Mouse (Mus musculus) olfactory bulb, adult 2 months (tissue): ENCODE results near the gene Sirt1. TPM values are rescaled to one million over a fixed set of nuclear protein-coding genes. Genes with fewer than 3 reads are reported as not detected.
"Not testable (repeated sequence)": the region's sequence is repeated elsewhere in the genome, so short reads cannot be mapped to it uniquely, and the experiment has no call there.

Experiments
- H3K27ac ChIP-seq: fragments of 200-500 bp; 2 replicates; pipeline ENCODE4 v1.5.1; 2012; ENCODE audit warnings: low read depth, low read length; ENCODE audit not compliant: insufficient read depth
- H3K4me1 ChIP-seq: fragments of 200-500 bp; 2 replicates; pipeline ENCODE4 v1.6.1; 2012; ENCODE audit warnings: low read length; ENCODE audit not compliant: control insufficient read depth, insufficient read depth
- H3K4me3 ChIP-seq: fragments of 200-500 bp; 2 replicates; pipeline ENCODE4 v1.5.1; 2012; ENCODE audit warnings: mild to moderate bottlenecking, low read depth, low read length, moderate library complexity; ENCODE audit not compliant: insufficient read depth
- CTCF ChIP-seq: fragments of 200-500 bp; IDR thresholded peaks from 2 replicates; pipeline ENCODE4 v1.5.1; 2012; ENCODE audit warnings: low read depth, mild to moderate bottlenecking, low read length, moderate library complexity; ENCODE audit not compliant: insufficient read depth
- POLR2A ChIP-seq: fragments of 200-500 bp; IDR thresholded peaks from 2 replicates; pipeline ENCODE4 v1.6.1; 2012; ENCODE audit warnings: mild to moderate bottlenecking, low read depth, low read length, moderate library complexity; ENCODE audit not compliant: insufficient read depth
- WGBS: fragments of 180-500 bp; shearing (Covaris S2); methylation state at CpG from one replicate; pipeline ENCODE4 v1.1.7; 2018; 5-methylcytosine and 5-hydroxymethylcytosine counted together
- polyA plus RNA-seq: library from polyadenylated mRNA; stranded (reverse); fragments of >200 nt; gene quantifications from 2 replicates; pipeline ENCODE4 v1.2.4, GENCODE M21; 2012; ENCODE audit warnings: low replicate concordance; ENCODE audit not compliant: missing spikeins, insufficient read depth, insufficient read length

Gene Sirt1
- polyA plus RNA-seq, 1 experiment: not detected

DNA sequence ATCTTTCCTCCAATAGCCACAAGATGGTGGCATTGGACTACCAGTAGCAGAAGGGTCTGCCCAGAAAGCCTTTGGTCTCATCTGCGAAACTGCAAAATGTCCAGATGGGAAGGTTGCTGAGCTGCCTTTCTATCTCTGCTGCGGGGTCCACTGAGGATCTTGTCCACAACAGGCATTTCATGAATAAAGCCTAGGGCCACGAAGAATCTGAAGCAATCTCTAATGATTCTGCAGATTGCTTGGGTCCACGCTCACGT lies 41.2 kb upstream of the Sirt1 start:
- 75% methylated on average over 5 of the region's 5 CpGs for WGBS
- TF ChIP-seq POLR2A (no peak), CTCF (no peak)
- Histone ChIP-seq H3K27ac (no peak overlapping the region), H3K4me1 (no peaks in the 10 kb centered on the region), H3K4me3 (no peak overlapping the region)

DNA sequence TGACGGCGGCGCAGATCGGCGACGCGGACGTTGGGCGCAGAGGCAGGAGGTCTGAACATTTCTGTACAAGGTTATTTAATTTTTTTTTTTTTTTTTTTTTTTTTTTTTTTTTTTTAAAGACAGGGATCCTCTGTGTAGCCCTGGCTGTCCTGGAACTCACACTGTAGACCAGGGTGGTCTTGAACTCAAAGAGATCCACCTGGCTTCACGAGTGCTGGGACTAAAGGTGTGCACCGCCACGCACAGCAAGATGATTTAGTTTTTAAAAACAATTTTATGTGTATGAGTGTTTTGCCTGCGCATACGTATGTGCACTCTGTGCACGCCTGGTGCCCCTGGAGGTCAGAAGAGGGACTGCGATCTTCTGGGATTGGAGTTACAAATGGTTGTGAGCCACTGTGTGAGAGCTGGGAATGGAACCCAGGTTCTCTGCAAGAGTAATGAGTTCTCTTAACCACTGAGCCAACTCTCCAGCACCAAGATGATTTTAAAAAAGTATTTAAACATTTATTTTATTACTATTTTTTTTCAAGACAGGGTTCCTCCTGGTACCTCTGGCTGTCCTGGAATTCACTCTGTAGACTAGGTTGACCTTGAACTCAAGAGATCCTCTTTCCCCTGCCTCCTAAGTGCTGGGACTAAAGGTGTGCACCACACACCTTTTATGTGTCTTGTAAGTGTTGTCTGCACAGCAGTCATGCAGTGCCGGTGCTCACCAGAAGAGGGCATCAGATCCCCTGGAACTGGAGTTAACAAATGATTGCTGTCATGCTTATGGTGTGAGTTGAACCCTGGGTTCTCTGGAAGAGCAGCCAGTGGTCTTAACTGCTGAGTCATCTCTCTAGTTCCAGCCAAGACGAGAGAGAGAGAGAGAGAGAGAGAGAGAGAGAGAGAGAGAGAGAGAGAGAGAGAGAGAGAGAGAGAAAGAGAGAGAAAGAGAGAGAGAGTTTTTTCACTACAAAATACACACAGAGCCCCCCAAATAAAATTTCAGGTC lies 40.5 kb upstream of the Sirt1 start, which contains the start of gene Gm7075:
Gene Gm7075, minus strand, starts transcription at position 51 of the 997 bp plus-strand sequence.
- WGBS: 88% methylated on average over 18 of the region's 18 CpGs
- Histone ChIP-seq H3K4me3 (no peak within 1 kb of the TSS), H3K4me1 (no peaks in the 10 kb centered on the region), H3K27ac (no peak within 1 kb of the TSS)
- no peak for TF ChIP-seq CTCF
- no peak for TF ChIP-seq POLR2A

DNA sequence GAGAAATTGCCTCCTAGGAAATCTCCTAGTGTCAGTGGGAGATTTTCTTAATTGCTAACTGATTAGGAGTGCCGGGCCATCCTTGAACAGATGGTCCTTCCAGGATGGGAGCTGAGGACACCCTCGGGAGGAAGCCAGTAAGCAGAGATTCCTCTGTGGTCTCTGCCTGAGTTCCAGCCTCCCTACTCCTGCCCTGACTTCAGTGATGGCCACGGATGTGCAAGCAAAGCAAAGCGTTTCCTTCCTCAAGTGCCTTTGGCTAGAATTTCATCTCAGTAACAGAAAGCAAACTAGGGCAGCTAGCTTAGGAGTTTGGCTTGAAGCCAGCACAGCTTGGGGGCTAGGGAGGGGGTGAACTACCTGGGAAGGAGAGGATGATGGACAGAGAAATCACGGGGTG lies 35.6 kb upstream of the Sirt1 start:
- Histone ChIP-seq H3K4me3 (no peak overlapping the region), H3K27ac (no peak overlapping the region), H3K4me1 (no peaks in the 10 kb centered on the region)
- TF ChIP-seq POLR2A: no peak
- TF ChIP-seq CTCF: no peak
- WGBS: 54% methylated on average over 5 of the region's 5 CpGs

DNA sequence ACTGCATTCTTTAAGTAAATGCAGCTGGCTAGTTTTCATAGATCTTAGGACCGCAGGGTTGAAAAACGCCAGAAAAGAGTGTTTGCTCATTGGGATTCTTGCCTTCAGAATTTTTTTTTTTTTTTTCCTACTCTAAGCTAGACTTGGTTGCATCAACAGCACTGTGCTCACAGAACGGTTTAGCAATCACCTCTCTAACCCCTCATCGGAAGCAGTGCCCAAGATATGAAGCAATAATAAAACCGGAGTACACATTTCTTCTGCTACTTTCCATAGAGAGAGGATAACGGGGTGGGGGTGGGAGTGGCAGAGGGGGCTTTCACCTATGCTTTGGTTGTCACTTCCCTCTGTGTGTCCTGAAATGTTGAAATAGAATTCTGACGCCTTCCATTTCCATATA lies 34.3 kb upstream of the Sirt1 start:
- Histone ChIP-seq H3K4me1 (no peaks in the 10 kb centered on the region), H3K4me3 (no peak overlapping the region), H3K27ac (no peak overlapping the region)
- TF ChIP-seq CTCF (no peak), POLR2A (no peak)
- 62% methylated on average over 7 of the region's 7 CpGs for WGBS

DNA sequence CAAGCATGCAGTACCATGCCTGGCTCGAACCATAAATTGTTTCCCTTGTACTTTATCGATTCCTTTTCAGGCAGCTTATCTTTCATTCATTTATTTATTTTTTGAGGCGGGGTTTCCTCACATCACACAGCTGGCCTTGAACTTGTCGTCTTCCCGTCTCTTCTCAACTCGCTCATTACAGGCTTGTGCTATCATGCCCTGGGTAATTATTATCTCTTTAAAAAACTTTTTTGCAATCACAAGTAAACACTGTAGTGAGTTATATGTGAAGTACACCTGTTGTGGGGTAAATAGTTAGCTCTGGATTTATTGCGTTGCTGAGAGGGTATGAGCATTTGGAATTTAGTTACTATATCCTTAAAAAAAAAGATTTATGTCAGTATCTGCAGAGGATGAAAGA lies 33.8 kb upstream of the Sirt1 start:
- Histone ChIP-seq H3K27ac (no peak overlapping the region), H3K4me1 (no peaks in the 10 kb centered on the region), H3K4me3 (no peak overlapping the region)
- TF ChIP-seq POLR2A (no peak), CTCF (no peak)
- 72% methylated on average over 7 of the region's 7 CpGs for WGBS

DNA sequence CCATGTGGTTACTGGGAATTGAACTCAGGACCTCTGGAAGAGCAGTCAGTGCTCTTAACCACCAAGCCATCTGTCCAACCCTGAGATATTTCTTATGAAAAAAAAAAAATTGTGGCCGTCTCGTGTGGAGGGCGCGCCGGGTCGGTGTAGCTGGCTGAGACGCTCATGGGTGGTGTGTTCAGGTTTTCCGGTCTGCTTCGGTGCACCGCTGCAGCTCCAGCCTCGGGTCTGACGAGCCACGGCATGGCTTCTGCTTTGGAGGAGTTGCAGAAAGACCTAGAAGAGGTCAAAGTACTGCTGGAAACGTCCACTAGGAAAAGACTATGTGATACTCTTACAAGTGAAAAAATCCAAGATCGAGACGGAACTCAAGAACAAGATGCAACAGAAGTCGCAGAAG lies 31.3 kb upstream of the Sirt1 start:
- Histone ChIP-seq H3K27ac (no peak overlapping the region), H3K4me1 (no peaks in the 10 kb centered on the region), H3K4me3 (no peak overlapping the region)
- TF ChIP-seq POLR2A: no peak
- TF ChIP-seq CTCF: no peak
- WGBS: 94% methylated on average over 17 of the region's 17 CpGs

DNA sequence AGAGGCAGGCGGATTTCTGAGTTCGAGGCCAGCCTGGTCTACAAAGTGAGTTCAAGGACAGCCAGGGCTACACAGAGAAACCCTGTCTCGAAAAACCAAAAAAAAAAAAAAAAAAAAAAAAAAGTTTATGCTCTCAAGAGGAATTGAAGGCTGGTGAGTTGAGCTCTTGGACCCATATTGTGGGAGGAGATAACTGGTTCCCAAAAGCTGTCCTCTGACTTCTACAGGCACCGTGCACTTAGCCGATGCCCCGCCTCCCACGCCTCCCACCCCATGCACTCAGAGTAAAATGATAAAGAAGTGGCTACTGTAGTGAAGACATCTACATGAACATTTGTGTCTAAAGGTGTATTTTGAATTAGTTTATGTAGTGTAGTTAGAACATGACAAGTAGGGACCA lies 30.2 kb upstream of the Sirt1 start:
- H3K27ac ChIP-seq, H3K4me3 ChIP-seq, H3K4me1 ChIP-seq: not testable (repeated sequence)
- 94% methylated on average over 6 of the region's 7 CpGs for WGBS

DNA sequence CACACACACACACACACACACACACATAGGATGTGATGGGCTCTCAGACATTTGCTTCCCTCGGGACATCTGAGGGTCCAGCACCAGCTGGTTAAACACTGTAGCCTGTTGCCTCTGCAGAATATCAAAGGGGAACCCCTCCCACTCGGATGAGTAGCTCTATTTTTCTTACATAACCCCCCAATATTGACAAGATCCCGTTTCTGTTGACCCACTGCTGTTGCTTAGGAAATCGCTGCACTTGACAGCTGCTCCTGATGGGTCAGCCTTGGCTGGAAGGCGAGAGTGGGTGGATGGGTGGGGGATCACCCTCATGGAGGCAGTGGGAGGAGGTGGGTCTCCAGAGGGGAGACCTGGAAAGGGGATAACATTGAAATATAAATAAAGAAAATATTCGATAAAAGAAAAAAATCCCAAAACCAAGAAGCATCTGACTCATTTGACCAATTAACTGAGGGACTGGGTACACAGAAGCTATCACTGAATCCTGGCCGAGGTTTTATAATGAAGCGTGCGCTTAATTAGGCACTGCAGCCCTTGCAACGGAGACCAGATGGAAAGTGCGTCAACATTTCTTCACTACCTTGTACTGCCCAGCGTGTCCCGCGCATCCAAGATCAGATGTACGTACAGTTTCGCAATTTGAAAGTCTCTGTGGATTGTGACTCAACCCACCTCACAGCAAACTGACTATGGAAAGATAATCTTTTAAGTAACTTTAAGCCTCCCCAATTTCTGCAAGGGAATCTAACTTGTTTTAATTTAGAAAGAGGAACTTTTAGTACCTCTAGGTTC lies 28.9 kb upstream of the Sirt1 start:
- 49% methylated on average over 16 of the region's 16 CpGs for WGBS
- Histone ChIP-seq H3K4me1 (no peaks in the 10 kb centered on the region), H3K4me3 (no peak overlapping the region), H3K27ac (no peak overlapping the region)
- TF ChIP-seq CTCF (no peak), POLR2A (no peak)

DNA sequence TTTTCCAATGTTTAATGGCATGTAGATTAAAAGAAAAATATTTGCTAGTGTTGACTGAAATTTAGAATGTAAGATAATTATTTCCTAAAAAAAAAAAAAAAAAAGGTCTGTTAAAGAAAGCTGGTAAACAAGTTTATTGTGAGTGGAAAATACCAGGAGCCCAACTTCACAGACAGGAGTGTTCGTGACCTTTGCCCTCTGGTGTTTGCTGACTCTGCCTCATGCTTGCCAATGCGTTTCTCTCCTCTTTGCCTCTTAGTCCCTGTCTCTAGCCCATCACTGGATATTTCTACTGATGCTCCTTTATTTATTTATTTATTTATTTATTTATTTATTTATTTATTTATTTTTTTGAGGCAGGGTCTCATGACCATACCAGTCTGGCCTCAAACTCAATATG lies 22.1 kb upstream of the Sirt1 start:
- H3K4me3 ChIP-seq: no peak overlapping the region
- no peak overlapping the region for H3K27ac ChIP-seq
- no peaks in the 10 kb centered on the region for H3K4me1 ChIP-seq
- 96% methylated on average over 2 of the region's 2 CpGs for WGBS
- TF ChIP-seq POLR2A (no peak), CTCF (no peak)
